Mouse (Mus musculus) mesoderm, embryonic 11.5 days (tissue): ENCODE data around the gene Donson.
"Not testable (repeated sequence)": the region's sequence is repeated elsewhere in the genome, so short reads cannot be mapped to it uniquely, and the experiment has no call there.

Experiments
- DNase-seq: peaks from one replicate; pipeline ENCODE4 v3.0.0-alpha.2; 2012; ENCODE audit warnings: low read depth, low spot score

Gene Donson

GRCm38 (mm10) chr16:91688023-91688618 is 449 bp downstream of the Donson start:
- DNase-seq: peak; percentile 43

GRCm38 (mm10) chr16:91686369-91686768 is 2.2 kb downstream of the Donson start:
- DNase-seq: no peak

- DNase-seq: no peak
These were observed 3.0 kb downstream of the Donson start for GRCm38 (mm10) chr16:91685526-91685925.

GRCm38 (mm10) chr16:91680656-91681055 is 7.9 kb downstream of the Donson start:
- DNase-seq: no peak

- no peak for DNase-seq
These were observed 10.2 kb downstream of the Donson start for GRCm38 (mm10) chr16:91678147-91678911.

- DNase-seq: no peak
These were observed 14.1 kb downstream of the Donson start for GRCm38 (mm10) chr16:91674500-91674899.

- no peak for DNase-seq
These were observed 24.8 kb downstream of the Donson start for GRCm38 (mm10) chr16:91663795-91664194.

GRCm38 (mm10) chr16:91662336-91662735 is 26.2 kb downstream of the Donson start:
- DNase-seq: no peak

GRCm38 (mm10) chr16:91661397-91661796 is 27.2 kb downstream of the Donson start:
- no peak for DNase-seq

- DNase-seq: no peak
These were observed 28.8 kb downstream of the Donson start for GRCm38 (mm10) chr16:91659798-91660197.

GRCm38 (mm10) chr16:91658471-91658870 is 30.1 kb downstream of the Donson start:
- no peak for DNase-seq

- DNase-seq: no peak
These were observed 31.3 kb downstream of the Donson start for GRCm38 (mm10) chr16:91657285-91657684.

- no peak for DNase-seq
These were observed 33.3 kb downstream of the Donson start for GRCm38 (mm10) chr16:91655285-91655684.

- no peak for DNase-seq
These were observed 36.4 kb downstream of the Donson start for GRCm38 (mm10) chr16:91652191-91652590.

- DNase-seq: no peak
These were observed 38.8 kb downstream of the Donson start for GRCm38 (mm10) chr16:91649781-91650180.

- no peak for DNase-seq
These were observed 39.3 kb downstream of the Donson start for GRCm38 (mm10) chr16:91649246-91649645.

GRCm38 (mm10) chr16:91648220-91648550 is 40.4 kb downstream of the Donson start:
- peak; percentile 73 for DNase-seq

GRCm38 (mm10) chr16:91647461-91648219 is 40.9 kb downstream of the Donson start, which contains the start of gene Son:
Gene Son, plus strand, starts transcription at chr16:91647506.
- peak; percentile 98 for DNase-seq

- DNase-seq: peak; percentile 88
These were observed 41.7 kb downstream of the Donson start, which contains the start of gene Gart for GRCm38 (mm10) chr16:91646681-91647419. Gene Gart, minus strand, starts transcription at chr16:91646952.

GRCm38 (mm10) chr16:91645995-91646602 is 42.5 kb downstream of the Donson start:
- DNase-seq: peak; percentile 19

GRCm38 (mm10) chr16:91645420-91645819 is 43.1 kb downstream of the Donson start:
- not testable (repeated sequence) for DNase-seq
